8 mouse cellular contexts compared by ENCODE assay signal in genomic region chr12:85746696-85747219, GRCm38 (mm10). TPM values are rescaled to one million over a fixed set of nuclear protein-coding genes. Genes with fewer than 3 reads are reported as not detected.
DNase-seq lines count a peak whose midpoint lies in the region; ATAC-seq and TF ChIP-seq lines count a peak whose summit lies in the region.

No protein-coding gene starts in this region.

- no peak for DNase-seq in liver, adult 2 months (ENCODE audit: extremely low read depth, low read depth, low spot score)
- DNase-seq in liver, result no peak
- no peak for DNase-seq in urinary bladder, postnatal 10 days (ENCODE audit: low spot score)
- no peak for DNase-seq in adrenal gland, postnatal 25 days
- no peak for DNase-seq in embryo, embryonic 11 days

- peak overlapping the region; percentile 98 for H3K4me2 ChIP-seq in embryonic facial prominence, embryonic 15.5 days (replicated peaks)
- H3K4me2 ChIP-seq in intestine, embryonic 15.5 days (replicated peaks), result peak overlapping the region; percentile 91
- H3K4me2 ChIP-seq in neural tube, embryonic 13.5 days, result peak overlapping the region; percentile 81

- ATAC-seq in embryonic facial prominence, embryonic 15.5 days (ENCODE audit: insufficient number of reproducible peaks, low FRiP score, low TSS enrichment, low read depth), result 0 out of 2 replicates have a peak, but pooled peaks have one; percentile 15
- peak; percentile 42 for ATAC-seq in intestine, embryonic 15.5 days
- ATAC-seq in neural tube, embryonic 13.5 days (ENCODE audit: low read depth), result 0 out of 2 replicates have a peak, but pooled peaks have one; percentile 26

- no peaks in the 10 kb centered on the region for H3K9me3 ChIP-seq in embryonic facial prominence, embryonic 15.5 days (replicated peaks)
- no peaks in the 10 kb centered on the region for H3K9me3 ChIP-seq in intestine, embryonic 15.5 days
- H3K9me3 ChIP-seq in neural tube, embryonic 13.5 days, result no peaks in the 10 kb centered on the region

- H3K79me2 ChIP-seq in liver, adult 2 months (ENCODE audit: control insufficient read depth, insufficient read depth, low read length), result no peaks in the 10 kb centered on the region

- H3K4me1 ChIP-seq in liver, adult 2 months (ENCODE audit: control insufficient read depth, insufficient read depth, low read length), result peaks cover 8% of the 10 kb centered on the region; the same call in 1 of the 2 replicates
- H3K4me1 ChIP-seq in embryonic facial prominence, embryonic 15.5 days, result peaks cover 13% of the 10 kb centered on the region
- 0 out of 2 replicates have a peak, but pooled peaks cover 10% of the 10 kb centered on the region for H3K4me1 ChIP-seq in intestine, embryonic 15.5 days (replicated peaks)
- H3K4me1 ChIP-seq in neural tube, embryonic 13.5 days (replicated peaks), result peaks cover 16% of the 10 kb centered on the region

- no peaks in the 10 kb centered on the region for H3K27me3 ChIP-seq in liver, adult 2 months (ENCODE audit: control insufficient read depth, insufficient read depth, low read length)
- H3K27me3 ChIP-seq in embryonic facial prominence, embryonic 15.5 days, result peaks cover 6% of the 10 kb centered on the region; the same call in 1 of the 2 replicates
- H3K27me3 ChIP-seq in intestine, embryonic 15.5 days (replicated peaks), result 0 out of 2 replicates have a peak, but pooled peaks cover 7% of the 10 kb centered on the region
- H3K27me3 ChIP-seq in neural tube, embryonic 13.5 days, result peaks cover 24% of the 10 kb centered on the region

- peak overlapping the region; percentile 56 for H3K4me3 ChIP-seq in liver, adult 2 months (ENCODE audit: insufficient read depth, low read depth, low read length)
- H3K4me3 ChIP-seq in embryonic facial prominence, embryonic 15.5 days (replicated peaks), result peak overlapping the region; percentile 55
- H3K4me3 ChIP-seq in intestine, embryonic 15.5 days (replicated peaks), result peak overlapping the region; percentile 46
- peak overlapping the region; percentile 41 for H3K4me3 ChIP-seq in neural tube, embryonic 13.5 days

- no peak for TF ChIP-seq CTCF in liver, adult 2 months (IDR thresholded peaks at IDR 0.05; ENCODE audit: low read depth, low read length)

- peak overlapping the region; percentile 59 for H3K9ac ChIP-seq in liver, adult 2 months (ENCODE audit: low read depth, low read length)
- H3K9ac ChIP-seq in embryonic facial prominence, embryonic 15.5 days, result peak overlapping the region; percentile 31; the same call in 1 of the 2 replicates
- H3K9ac ChIP-seq in intestine, embryonic 15.5 days, result peak overlapping the region; percentile 36
- peak overlapping the region; percentile 46 for H3K9ac ChIP-seq in neural tube, embryonic 13.5 days

- no peak overlapping the region for H3K27ac ChIP-seq in liver, adult 2 months (replicated peaks; ENCODE audit: insufficient read depth, low read depth, low read length)
- H3K27ac ChIP-seq in embryonic facial prominence, embryonic 15.5 days (replicated peaks), result no peak overlapping the region
- no peak overlapping the region for H3K27ac ChIP-seq in intestine, embryonic 15.5 days
- no peak overlapping the region for H3K27ac ChIP-seq in neural tube, embryonic 13.5 days (replicated peaks)

- no peak for TF ChIP-seq POLR2A in liver, adult 2 months (IDR thresholded peaks at IDR 0.05; ENCODE audit: extremely low read depth, insufficient read depth, low read length)

- WGBS in liver, adult 2 months, result 7% methylated on average over 21 of the region's 21 CpGs
- WGBS in embryonic facial prominence, embryonic 15.5 days, result 19% methylated on average over 21 of the region's 21 CpGs
- WGBS in intestine, embryonic 15.5 days, result 17% methylated on average over 21 of the region's 21 CpGs
- 23% methylated on average over 21 of the region's 21 CpGs for WGBS in neural tube, embryonic 13.5 days

- no peaks in the 10 kb centered on the region for H3K36me3 ChIP-seq in liver, adult 2 months (ENCODE audit: control insufficient read depth, insufficient read depth, low read length)
- H3K36me3 ChIP-seq in embryonic facial prominence, embryonic 15.5 days, result no peaks in the 10 kb centered on the region
- H3K36me3 ChIP-seq in intestine, embryonic 15.5 days, result no peaks in the 10 kb centered on the region
- H3K36me3 ChIP-seq in neural tube, embryonic 13.5 days, result no peaks in the 10 kb centered on the region

RNA-seq across cellular contexts. Expression of gene Flvcr2, which starts 0.4 kb away (rescaled TPM):
- total RNA-seq in liver, adult 2 months (2014; rRNA removed), result 2.8 and 11.9 TPM in 2 replicates
- 2.8 and 4.1 TPM in 2 replicates for polyA plus RNA-seq in liver, adult 2 months (2012; rRNA removed)
- polyA plus RNA-seq in embryonic facial prominence, embryonic 15.5 days (2015; fragmentation: Nextera tagmentation; extraction: Ambion mirVana), result 2.3 and 3.2 TPM in 2 replicates
- 2.3 and 2.4 TPM in 2 replicates for polyA plus RNA-seq in intestine, embryonic 15.5 days (2015; fragmentation: Nextera tagmentation; extraction: Ambion mirVana)
- 4.3 and 4.9 TPM in 2 replicates for polyA plus RNA-seq in neural tube, embryonic 13.5 days (2015; fragmentation: Nextera tagmentation; extraction: Ambion mirVana)
- 3.4 and 4.8 TPM in 2 replicates for total RNA-seq in adrenal gland, postnatal 25 days (2021)
